Mouse (Mus musculus) embryonic stem cell, embryonic (primary cell): ENCODE data around the gene Agbl1.

Experiments used
- CTCF ChIA-PET, 4 experiments: fragments of 300-600 bp in 2 of 4; fragments of 350-600 bp in 2 of 4; sonication (Branson Sonifier 250); formaldehyde crosslinking; loops; one replicate each; lab custom pipeline; 2022; ENCODE audit warnings: inconsistent platforms in 2 of 4; lab: Charles Lee
- POLR2A ChIA-PET, 4 experiments: fragments of 300-600 bp in 2 of 4; fragments of 350-600 bp in 2 of 4; sonication (Branson Sonifier 250); formaldehyde crosslinking; loops; one replicate each; lab custom pipeline; 2022; ENCODE audit warnings: antibody characterized with exemption in 4 of 4, inconsistent platforms in 1 of 4; lab: Charles Lee

Agbl1 gene

DNA sequence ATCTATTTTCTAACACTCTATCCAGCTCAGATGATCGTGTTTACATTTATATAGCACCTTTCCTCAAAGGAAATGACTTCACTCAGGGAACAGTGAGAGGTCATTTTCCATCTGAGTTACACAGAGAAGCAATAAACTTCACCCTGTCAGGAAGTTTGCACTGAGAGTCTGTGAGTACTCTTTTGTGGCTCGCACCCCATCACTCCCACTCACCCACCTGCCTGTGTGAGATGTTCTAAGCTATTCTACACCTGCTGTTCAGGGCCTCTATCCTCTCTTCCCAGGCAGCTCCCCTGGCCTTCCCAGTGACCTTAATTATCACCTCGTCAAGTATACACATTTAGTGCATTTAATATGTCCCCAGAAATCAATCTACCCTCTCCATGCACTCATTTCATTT, 580.3 kb downstream of the Agbl1 start:
- ChIA-PET POLR2A (no interaction called here), CTCF (no interaction called here)

DNA sequence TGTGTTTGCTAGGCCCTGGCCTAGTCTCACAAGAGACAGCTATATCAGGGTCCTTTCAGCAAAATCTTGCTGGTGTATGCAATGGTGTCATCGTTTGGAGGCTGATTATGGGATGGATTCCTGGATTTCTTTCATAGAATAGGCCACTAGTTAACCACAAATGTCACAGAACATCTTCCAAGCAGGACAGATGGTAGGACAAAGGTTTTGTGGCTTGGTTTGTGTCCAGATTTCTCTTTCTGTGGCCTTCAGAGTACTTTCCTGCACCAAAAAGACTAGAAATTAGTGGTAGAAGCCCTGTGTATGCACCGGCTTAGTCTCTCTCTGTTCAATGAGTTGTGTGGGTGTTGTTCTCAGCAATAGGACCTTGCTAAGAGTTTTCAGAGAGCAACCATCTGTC, 590.9 kb downstream of the Agbl1 start:
- POLR2A ChIA-PET, result no interaction called here
- CTCF ChIA-PET, result no interaction called here

DNA sequence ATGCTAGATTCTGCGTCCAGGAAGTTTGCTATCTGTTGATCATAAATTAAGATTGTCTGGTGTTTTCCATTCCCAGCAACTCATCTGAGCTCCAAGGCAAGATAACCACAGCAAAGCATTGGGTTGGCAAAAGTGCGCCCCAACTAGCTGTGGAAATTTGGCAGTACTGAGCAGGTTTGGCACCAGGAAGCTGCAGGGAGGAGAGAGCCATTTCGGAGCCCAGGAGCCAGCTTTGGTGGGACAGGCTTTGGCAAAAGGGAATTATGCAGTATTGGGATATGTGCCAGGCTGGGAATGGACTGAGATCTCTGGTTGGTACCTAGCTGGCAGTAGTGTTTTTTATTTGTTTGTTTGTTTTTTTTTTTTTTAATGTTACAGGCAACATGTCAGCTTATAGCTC, 612.5 kb downstream of the Agbl1 start:
- CTCF ChIA-PET, result no interaction called here
- POLR2A ChIA-PET, result interaction anchor here in 1 of 4 experiments (0.9 kb wide), 1 partner anchor 357 kb away, joined by 3 read pairs; no protein-coding TSS in a partner anchor

DNA sequence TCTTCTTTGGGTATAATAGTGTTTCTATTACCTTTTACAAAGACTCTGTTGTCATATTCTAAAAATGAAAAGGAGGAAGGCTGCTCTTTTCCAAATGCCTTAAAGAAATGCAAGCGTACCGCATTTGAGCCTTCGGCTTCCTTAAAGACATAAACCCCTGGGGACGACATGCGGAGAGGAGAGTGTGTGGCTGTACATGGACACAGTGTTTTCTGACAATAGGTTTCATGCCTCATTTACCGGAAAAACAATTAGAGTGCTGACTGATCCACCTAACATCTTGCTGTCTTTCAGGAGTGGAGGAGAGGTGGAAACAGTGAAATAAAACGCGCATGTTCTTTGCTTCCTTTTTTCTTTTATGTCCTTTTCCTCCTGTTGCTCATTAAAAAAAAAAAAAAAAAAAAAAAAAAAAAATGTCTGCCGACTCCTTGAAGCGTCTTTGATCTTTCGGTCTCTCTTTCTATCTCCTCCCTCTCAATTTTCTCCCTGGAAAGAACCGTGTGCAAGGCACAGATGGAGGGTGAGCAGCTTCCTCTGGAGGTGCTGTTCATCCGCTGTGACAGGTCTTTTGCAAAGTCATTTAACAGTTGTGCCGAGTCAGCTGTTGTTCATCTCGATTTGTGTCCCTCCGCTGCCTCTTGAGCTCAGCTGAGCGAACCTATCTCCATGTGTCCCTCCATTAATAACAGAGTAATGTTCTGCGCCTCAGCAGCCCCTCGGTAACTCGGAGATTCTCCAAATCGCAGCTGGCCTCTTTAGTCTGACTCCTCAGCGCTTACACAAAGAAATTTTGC, 659.9 kb downstream of the Agbl1 start:
- ChIA-PET CTCF (interaction anchor here in 1 of 4 experiments (0.6 kb wide), 1 partner anchor 81 kb away, joined by 3 read pairs; no protein-coding TSS in a partner anchor), POLR2A (interaction anchor here in 1 of 4 experiments (0.7 kb wide), 1 partner anchor 53 kb away, joined by 6 read pairs; no protein-coding TSS in a partner anchor)

DNA sequence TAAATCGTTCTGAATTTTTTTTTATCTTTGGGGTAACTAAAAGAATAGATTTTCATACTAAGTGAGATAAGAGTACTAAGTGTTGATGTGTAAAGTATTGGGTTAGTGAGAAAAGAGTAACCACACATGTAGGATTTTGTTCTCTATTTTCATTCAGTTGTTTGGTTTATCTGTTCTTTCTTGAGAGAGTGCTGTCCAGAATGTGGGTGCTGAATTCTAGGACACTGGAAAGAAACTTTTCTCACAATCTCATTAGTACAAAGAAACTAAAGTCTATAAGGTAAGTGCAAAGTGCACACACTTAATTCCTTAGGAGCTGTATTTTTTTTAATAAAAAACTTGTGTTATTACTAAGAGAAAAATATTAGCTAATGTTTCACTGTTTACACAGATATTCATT, 674.4 kb downstream of the Agbl1 start:
- POLR2A ChIA-PET, result no interaction called here

DNA sequence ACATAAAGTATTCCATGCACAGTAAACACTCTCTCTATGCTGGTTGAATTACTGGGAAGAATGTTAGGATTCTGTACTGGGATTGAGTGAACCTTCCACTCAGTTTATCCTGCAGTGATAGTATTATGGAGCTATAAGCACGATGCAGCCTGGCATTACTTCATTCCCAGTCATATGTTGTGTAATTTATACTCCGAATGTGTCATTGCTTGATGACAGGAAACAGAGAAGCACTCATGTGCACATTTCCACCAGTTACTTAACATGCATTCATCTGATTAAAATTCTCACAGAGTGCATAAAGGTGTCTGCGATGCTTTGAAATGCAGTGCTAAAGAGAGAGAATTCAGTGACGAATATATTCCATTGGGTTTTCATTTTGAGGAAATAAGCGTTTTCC, 682.0 kb downstream of the Agbl1 start:
- CTCF ChIA-PET, result no interaction called here
- POLR2A ChIA-PET, result no interaction called here

More for the DNA sequence above, 674.4 kb downstream of the Agbl1 start:
- CTCF ChIA-PET, result no interaction called here

DNA sequence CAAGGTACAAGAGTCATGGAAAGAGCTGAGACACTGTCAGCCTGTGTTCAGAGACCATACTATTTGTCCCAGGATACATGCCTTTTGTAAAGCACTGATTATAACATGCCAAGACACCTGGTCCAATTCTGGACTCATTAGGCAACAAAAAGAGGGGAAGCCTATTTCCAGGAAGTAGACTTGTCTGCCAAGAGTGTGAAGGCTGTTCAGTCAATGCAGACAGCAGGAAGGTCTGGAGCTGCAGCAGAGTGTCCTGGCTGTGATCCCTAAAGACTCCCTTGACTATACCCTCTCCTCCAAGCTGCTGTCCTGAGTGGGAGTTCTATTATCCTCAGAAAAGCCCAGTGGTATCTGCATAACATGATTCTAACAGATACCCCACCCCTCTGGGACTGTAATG, 689.2 kb downstream of the Agbl1 start:
- POLR2A ChIA-PET, result no interaction called here
- CTCF ChIA-PET, result no interaction called here

DNA sequence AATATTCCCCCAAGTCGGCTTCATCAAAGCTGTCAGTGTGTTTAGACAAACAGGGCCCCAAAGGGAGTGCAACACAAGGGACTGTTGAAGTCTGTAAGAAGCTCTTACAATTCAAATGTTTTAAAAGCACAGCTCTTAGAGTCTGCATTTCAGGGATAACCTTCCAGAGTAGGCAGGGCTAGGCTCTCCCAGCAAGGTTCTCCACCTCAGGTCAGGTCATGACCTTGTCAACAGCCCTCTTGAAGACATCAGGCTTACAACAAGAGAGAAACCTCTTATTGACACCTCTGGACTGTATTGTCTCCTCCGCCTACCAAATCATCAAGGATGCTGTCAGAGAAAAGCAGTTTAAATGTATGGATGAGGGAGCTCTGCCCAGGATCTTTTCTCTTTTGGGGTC, 692.0 kb downstream of the Agbl1 start:
- POLR2A ChIA-PET, result no interaction called here
- CTCF ChIA-PET, result no interaction called here

DNA sequence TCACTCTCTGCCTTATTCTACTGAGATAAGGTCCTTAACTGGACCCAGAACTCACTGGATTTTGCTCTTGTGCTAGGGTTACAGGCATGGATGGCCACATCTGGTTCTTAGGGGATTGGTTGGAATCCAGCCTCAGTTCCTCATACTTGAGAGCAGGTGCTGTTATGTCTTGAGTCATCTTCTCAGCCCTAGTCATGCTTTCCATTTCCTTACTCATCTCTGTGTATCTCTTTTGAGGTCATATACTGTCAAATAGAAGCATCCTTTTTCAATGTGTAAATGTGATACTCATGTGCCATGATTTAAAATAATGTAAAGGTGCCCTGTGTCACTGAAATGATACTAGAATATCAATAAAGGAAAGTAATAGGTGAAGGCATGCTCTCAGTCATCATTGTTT, 705.5 kb downstream of the Agbl1 start:
- CTCF ChIA-PET, result no interaction called here
- POLR2A ChIA-PET, result no interaction called here

DNA sequence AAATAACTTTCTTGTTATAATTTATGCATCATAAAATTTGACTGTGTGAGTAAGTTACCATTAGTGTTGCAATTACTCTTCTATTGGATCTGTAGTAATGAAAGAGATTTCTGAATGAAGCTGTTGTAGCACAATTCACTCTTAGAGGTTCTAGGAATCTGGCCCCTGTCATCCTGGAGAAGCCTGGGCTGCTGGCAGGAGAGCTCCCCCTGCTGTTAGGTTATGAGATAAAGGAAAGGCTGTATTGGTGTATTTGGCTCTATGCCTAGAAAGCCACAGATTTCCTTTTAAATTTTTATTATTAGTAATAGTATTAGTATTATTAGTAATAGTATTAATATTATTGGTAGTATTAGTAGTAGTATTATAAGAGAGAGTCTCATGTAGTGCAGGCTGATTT, 711.8 kb downstream of the Agbl1 start:
- ChIA-PET CTCF (interaction anchor here in 2 of 4 experiments (1.0 to 1.1 kb wide), 2 partner anchors 9 to 13 kb away, joined by 3 to 5 read pairs; no protein-coding TSS in a partner anchor), POLR2A (no interaction called here)

DNA sequence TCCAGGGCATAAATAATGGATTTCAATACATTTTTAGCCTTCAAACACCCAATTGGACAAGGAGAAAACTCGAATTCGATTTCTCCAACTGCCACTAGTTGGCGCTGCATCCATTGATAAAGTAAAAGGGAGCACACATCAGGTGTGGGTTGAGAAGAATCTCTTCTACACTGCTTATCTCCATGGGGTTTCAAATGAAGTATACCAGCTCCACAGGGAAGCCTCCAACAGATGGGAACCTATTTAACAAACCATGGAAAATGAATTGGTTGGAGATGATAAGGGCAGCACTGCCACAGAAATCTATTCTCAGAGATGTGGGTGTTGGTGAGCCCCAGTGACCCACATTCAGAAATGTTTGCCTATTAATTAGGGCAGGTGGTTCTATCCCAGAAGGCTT, 741.6 kb downstream of the Agbl1 start:
- CTCF ChIA-PET, result interaction anchor here in 1 of 4 experiments (0.6 kb wide), 2 partner anchors 81 to 253 kb away, joined by 3 to 4 read pairs; no protein-coding TSS in a partner anchor
- POLR2A ChIA-PET, result no interaction called here

DNA sequence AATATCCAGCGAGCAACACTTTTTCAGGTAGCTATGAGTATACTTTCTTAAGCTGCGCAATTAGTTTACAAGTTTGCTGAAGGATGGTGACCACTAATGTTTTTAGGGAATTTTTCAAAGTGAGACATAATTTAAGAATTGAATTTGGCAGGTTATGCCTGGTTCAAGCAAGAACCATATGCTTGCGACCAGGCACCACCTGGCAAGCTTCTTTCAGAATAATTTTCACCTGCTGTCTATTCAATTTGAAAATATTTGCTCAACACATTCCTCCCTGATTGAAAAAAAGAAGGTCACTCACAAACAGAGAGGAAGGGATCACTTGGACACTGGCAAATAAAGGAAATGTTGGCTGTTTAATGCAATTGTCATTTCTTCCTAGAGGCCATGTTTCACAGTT, 779.9 kb downstream of the Agbl1 start:
- POLR2A ChIA-PET, result no interaction called here

DNA sequence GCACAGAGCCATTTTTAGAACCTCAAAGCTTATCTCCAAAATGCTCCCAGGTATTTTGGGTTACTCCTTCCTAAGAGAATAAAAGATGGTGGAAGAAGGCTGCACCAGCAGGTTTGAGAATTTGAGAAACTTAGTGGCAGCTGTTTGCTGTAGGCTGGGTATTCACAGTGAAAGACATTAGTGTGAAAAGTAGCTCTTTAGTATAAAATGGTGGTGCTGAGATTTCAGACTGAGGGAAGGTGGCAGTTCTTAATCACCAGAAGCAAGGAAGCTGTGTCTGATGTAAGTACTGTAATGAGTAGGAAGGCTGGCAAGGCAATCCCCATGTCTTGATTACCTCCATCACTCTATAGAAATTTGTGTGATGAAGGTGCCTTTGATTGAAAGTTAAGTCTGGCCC, 799.3 kb downstream of the Agbl1 start:
- CTCF ChIA-PET, result no interaction called here
- POLR2A ChIA-PET, result no interaction called here

More for the DNA sequence above, 779.9 kb downstream of the Agbl1 start:
- CTCF ChIA-PET, result no interaction called here

DNA sequence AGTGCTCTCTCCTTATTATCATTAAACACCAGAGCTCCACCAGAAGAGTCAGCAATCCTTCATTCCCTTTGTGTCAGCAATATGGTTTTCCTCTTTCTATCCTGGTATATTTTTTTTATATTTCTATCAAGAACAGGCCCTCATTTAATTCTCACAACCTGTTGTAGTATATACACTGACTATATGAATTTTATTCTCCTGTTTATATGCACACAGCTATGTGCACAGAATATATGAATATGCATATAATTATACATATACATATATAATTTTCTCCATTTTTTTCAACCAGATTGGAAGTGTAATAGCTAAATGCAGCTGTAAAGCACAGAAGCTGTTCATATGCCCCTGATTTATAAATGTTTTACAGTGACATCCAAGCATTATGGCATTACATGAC, 846.3 kb downstream of the Agbl1 start:
- ChIA-PET POLR2A (no interaction called here), CTCF (no interaction called here)

DNA sequence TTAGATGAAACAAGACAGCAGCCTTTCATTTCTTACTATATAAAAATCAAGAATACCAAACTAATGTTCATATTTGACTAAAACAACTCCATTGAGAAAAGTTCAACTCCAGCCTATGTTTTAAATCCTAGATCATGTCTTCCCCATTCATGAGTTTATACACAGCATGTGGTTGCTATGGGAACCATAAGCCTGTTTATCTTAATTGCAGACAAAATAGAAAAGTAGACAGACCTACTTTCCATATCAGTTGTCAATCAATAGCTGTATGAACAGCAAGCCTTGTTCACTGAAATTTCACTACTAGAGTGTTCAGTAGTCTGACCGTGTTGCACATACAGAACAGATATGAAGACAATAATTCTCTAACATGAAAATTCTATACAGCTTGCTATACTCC, 857.6 kb downstream of the Agbl1 start:
- CTCF ChIA-PET, result no interaction called here
- POLR2A ChIA-PET, result no interaction called here

DNA sequence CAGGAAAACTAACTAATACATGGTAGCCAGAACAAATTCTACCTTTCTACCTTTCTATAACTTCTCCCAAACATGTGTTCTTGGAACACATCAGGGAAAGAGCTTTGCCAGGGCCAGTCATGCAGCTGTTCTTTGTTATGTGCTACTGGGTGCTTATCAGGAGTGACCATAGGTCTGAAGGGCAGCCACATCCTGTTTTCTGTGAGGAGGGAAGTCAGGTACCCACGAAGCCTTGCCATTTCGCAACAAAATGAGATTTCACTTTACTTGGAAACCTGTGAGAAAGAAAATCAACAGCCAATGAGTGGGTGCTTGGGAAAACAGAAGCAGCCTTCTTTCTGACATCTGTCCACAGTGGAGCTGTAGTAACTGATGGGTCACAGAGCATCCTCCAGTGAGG, 865.5 kb downstream of the Agbl1 start:
- CTCF ChIA-PET, result interaction anchor here in 1 of 4 experiments (0.6 kb wide), 1 partner anchor 731 kb away, joined by 3 read pairs; no protein-coding TSS in a partner anchor
- POLR2A ChIA-PET, result no interaction called here

DNA sequence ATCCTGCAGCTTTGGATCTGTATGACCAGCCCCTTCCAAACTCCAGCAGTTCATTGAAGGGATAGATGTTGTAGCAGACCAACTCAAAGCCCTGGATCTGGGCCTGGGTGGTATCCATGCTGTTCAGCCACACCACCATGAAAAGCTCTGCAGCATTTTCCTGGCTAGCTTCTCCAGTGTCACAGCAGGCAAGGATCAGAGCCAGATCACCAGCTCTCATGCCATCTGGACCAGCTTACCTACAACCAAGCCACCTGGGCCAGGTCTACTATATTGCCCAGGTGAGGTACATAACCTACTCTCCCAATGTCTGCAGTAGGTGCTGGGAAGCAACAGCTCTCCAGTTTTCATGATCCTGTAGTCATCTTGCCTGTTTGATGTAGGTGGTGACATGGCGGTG, 884.3 kb downstream of the Agbl1 start:
- CTCF ChIA-PET, result interaction anchor here in 1 of 4 experiments (0.6 kb wide), 1 partner anchor 1516 kb away, joined by 10 read pairs; no protein-coding TSS in a partner anchor

DNA sequence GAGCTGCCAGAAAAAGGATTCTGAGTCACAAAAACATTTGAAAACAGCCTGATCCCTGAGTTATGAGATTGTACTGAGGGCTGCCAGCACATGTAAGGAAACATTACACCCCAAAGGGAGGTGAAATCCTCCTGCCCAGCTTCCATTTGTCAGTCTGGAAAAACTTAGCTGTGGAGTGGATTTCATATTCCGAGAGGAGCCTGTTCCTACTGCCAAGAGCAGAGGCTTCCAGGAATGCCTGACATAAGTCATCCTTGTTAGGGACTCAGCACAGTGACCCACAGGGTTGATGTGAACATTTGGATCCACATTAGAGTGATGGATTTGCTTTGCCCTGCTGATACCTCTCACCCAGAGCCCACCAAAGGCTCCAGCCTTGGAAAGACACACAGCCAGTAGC, 899.4 kb downstream of the Agbl1 start:
- CTCF ChIA-PET, result no interaction called here
- POLR2A ChIA-PET, result no interaction called here

More for the DNA sequence above, 884.3 kb downstream of the Agbl1 start:
- POLR2A ChIA-PET, result no interaction called here

DNA sequence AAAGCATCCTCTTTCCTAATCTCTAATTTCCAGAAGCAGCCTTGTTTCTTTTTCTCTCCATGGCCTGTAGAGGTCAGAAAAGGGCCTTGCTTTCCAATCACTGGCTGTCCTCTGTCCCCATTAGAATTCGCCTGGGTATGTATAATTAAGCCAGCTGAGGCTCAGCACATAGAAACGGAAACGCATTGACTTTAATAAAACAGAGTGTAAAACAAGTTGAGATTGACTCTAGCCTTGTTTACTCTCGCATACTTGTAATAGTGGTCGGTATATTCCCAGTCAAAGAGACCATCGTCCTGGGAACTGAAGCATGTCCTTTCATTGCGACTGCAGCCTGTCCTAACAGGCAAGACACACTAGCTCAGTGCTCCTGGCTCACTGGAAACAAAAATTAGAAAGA, 902.3 kb downstream of the Agbl1 start:
- CTCF ChIA-PET, result interaction anchor here in 1 of 4 experiments (0.7 kb wide), 1 partner anchor 30 kb away, joined by 3 read pairs; no protein-coding TSS in a partner anchor
- POLR2A ChIA-PET, result no interaction called here

DNA sequence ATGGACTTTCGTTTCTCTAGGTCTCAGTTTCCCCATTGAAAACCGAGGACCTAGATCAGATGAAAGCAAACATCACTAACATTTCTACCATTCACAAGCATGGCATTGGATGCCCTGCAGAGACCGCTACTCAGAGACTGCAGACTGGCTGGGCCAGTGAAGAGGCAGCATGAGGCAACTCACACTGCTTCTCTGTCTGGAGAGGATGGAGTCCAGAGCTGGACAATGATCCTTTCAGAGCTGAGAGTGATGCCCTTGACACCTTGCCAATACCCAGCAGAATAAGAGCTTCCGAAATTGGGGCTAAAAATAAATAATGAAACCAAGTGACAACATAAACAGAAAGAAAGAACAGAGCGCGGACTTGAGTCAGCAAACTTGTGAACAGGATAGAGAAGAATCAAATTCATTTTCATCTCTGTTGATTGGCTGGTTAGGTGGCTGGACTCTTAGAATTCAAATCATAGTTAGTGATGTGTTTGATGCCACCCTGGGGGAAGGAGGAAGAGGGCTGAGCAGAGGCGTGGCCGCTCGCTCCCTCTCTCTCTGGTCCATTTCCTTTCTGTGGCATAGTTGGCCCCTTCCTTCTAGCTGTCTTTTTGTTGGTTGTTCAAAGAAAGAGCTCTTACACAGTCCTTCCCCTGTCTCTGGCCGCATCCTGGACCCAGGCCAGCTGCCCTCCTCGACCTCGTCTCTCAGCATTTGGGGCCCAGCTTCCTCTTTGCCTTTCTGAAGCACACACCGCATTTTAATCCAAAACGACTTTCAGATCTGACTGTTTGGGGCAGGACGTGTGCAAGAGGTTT, 903.1 kb downstream of the Agbl1 start:
- CTCF ChIA-PET, result no interaction called here

More for the DNA sequence above, 903.1 kb downstream of the Agbl1 start:
- POLR2A ChIA-PET, result no interaction called here
